In genomic region chr6:85193381-85194318, GRCm38 (mm10) we compare ENCODE assay signal across 9 mouse cellular contexts. TPM values are rescaled to one million over a fixed set of nuclear protein-coding genes. Genes with fewer than 3 reads are reported as not detected.
DNase-seq lines count a peak whose midpoint lies in the region; ATAC-seq and TF ChIP-seq lines count a peak whose summit lies in the region.
"Had no signal": no experiment of that assay in that cellular context is flagged by ENCODE, and none has a peak within 500 bp of the region (broad histone marks: within the 10 kb centered on the region; RNA-seq: fewer than 3 reads in every experiment).

No protein-coding gene starts in this region.

- no peak for ATAC-seq in heart, embryonic 13.5 days (ENCODE audit: extremely low read depth, insufficient number of reproducible peaks, low FRiP score, low TSS enrichment)
- ATAC-seq in midbrain, postnatal 0 days (ENCODE audit: low FRiP score): no peak

- H3K9me3 ChIP-seq in heart, embryonic 13.5 days: no peaks in the 10 kb centered on the region
- no peaks in the 10 kb centered on the region for H3K9me3 ChIP-seq in hindbrain, embryonic 10.5 days
- H3K9me3 ChIP-seq in midbrain, postnatal 0 days (ENCODE audit: low read length): no peaks in the 10 kb centered on the region
- H3K9me3 ChIP-seq: liver, embryonic 15.5 days had no signal

- no peak for TF ChIP-seq CTCF in midbrain, postnatal 0 days (IDR thresholded peaks at IDR 0.05)
- no peak for TF ChIP-seq CTCF in lung, adult 2 months (IDR thresholded peaks at IDR 0.05; ENCODE audit: insufficient read depth, low read length)

- no peak overlapping the region for H3K9ac ChIP-seq in heart, embryonic 13.5 days
- no peak overlapping the region for H3K9ac ChIP-seq in midbrain, postnatal 0 days (replicated peaks; ENCODE audit: low read length, poor library complexity, severe bottlenecking)
- H3K9ac ChIP-seq: liver, embryonic 15.5 days had no signal

- H3K36me3 ChIP-seq in heart, embryonic 13.5 days: no peaks in the 10 kb centered on the region
- H3K36me3 ChIP-seq in hindbrain, embryonic 10.5 days: no peaks in the 10 kb centered on the region
- no peaks in the 10 kb centered on the region for H3K36me3 ChIP-seq in midbrain, postnatal 0 days (ENCODE audit: insufficient read depth, low read length)
- H3K36me3 ChIP-seq: liver, embryonic 15.5 days had no signal

- no peak for TF ChIP-seq POLR2A in lung, adult 2 months (IDR thresholded peaks at IDR 0.05; ENCODE audit: borderline replicate concordance, extremely low read depth, low read depth, low read length)

- DNase-seq in heart, postnatal 4 days: no peak
- DNase-seq in ZHBTc4 (ENCODE audit: low read depth, low spot score) (peak; percentile 51), MN1 (ENCODE audit: low spot score) (no peak)
- peak; percentile 29 for DNase-seq in hindbrain, embryonic 10.5 days (ENCODE audit: low spot score)
- peak; percentile 34 for DNase-seq in midbrain, postnatal 0 days (ENCODE audit: low spot score)
- no peak for DNase-seq in gastrocnemius, postnatal 4 days (ENCODE audit: low spot score in 2 of 2)
- DNase-seq in lung, adult 2 months: no peak

- WGBS in heart, embryonic 13.5 days: 6% methylated on average over 29 of the region's 29 CpGs
- 2% methylated on average over 29 of the region's 29 CpGs for WGBS in hindbrain, embryonic 10.5 days
- 7% methylated on average over 29 of the region's 29 CpGs for WGBS in midbrain, postnatal 0 days
- 8% methylated on average over 29 of the region's 29 CpGs for WGBS in lung, adult 2 months

- H3K4me2 ChIP-seq in heart, embryonic 13.5 days: peak overlapping the region; percentile 31; the same call in 1 of the 2 replicates
- peak overlapping the region; percentile 15; the same call in 1 of the 2 replicates for H3K4me2 ChIP-seq in midbrain, postnatal 0 days (ENCODE audit: low read depth, low read length, poor library complexity, severe bottlenecking)
- H3K4me2 ChIP-seq: liver, embryonic 15.5 days had no signal

- H3K27me3 ChIP-seq in heart, embryonic 13.5 days (replicated peaks): peaks cover 99% of the 10 kb centered on the region
- H3K27me3 ChIP-seq in hindbrain, embryonic 10.5 days (ENCODE audit: insufficient read depth, poor library complexity, severe bottlenecking): peaks cover 99% of the 10 kb centered on the region
- H3K27me3 ChIP-seq in midbrain, postnatal 0 days (ENCODE audit: insufficient read depth, low read length): peaks cover 58% of the 10 kb centered on the region

- H3K4me3 ChIP-seq in heart, embryonic 13.5 days: no peak overlapping the region
- H3K4me3 ChIP-seq in hindbrain, embryonic 10.5 days: peak overlapping the region; percentile 11; the same call in 1 of the 2 replicates
- peak overlapping the region; percentile 9 for H3K4me3 ChIP-seq in midbrain, postnatal 0 days (ENCODE audit: low read depth, low read length)
- no peak overlapping the region for H3K4me3 ChIP-seq in lung, adult 2 months (replicated peaks; ENCODE audit: extremely low read depth, low read depth, low read length)
- H3K4me3 ChIP-seq: liver, embryonic 15.5 days had no signal

- H3K27ac ChIP-seq in heart, embryonic 13.5 days (replicated peaks): no peak overlapping the region
- H3K27ac ChIP-seq in hindbrain, embryonic 10.5 days: no peak overlapping the region
- no peak overlapping the region for H3K27ac ChIP-seq in midbrain, postnatal 0 days (ENCODE audit: low read depth, low read length)
- H3K27ac ChIP-seq: liver, embryonic 15.5 days had no signal

- H3K4me1 ChIP-seq in heart, embryonic 13.5 days: peaks cover 20% of the 10 kb centered on the region
- peaks cover 23% of the 10 kb centered on the region for H3K4me1 ChIP-seq in hindbrain, embryonic 10.5 days (replicated peaks)
- 0 out of 2 replicates have a peak, but pooled peaks cover 3% of the 10 kb centered on the region for H3K4me1 ChIP-seq in midbrain, postnatal 0 days (ENCODE audit: insufficient read depth, low read length)
- H3K4me1 ChIP-seq in lung, adult 2 months (ENCODE audit: control insufficient read depth, insufficient read depth, low read length): peaks cover 3% of the 10 kb centered on the region; the same call in 1 of the 2 replicates
- H3K4me1 ChIP-seq: liver, embryonic 15.5 days had no signal

RNA-seq across cellular contexts. Expression of gene Emx1, which starts 6.4 kb away (rescaled TPM):
- polyA plus RNA-seq in heart, embryonic 13.5 days (2015; fragmentation: Nextera tagmentation; extraction: Ambion mirVana): 0.11 TPM in 1 of 2 replicates, not detected in the other
- total RNA-seq in heart, postnatal 4 days (2021): not detected
- 0.52 and 1.0 TPM in 2 replicates for polyA plus RNA-seq in hindbrain, embryonic 10.5 days (2016; fragmentation: Nextera tagmentation; extraction: Ambion mirVana)
- total RNA-seq in midbrain, postnatal 0 days (2014; rRNA removed): 0.88 and 2.6 TPM in 2 replicates
- 0.58 and 0.64 TPM in 2 replicates for polyA plus RNA-seq in midbrain, postnatal 0 days (2015; fragmentation: Nextera tagmentation; extraction: Ambion mirVana)
- total RNA-seq in gastrocnemius, postnatal 4 days (2021): not detected
- not detected in 2 replicates for polyA plus RNA-seq in lung, adult 2 months (2012; rRNA removed)
- polyA plus RNA-seq: liver, embryonic 15.5 days had no signal

RNA-seq across cellular contexts. Expression of gene Spr, which starts 56.1 kb away (rescaled TPM):
- polyA plus RNA-seq in heart, embryonic 13.5 days (2015; fragmentation: Nextera tagmentation; extraction: Ambion mirVana): 52.7 and 58.3 TPM in 2 replicates
- total RNA-seq in heart, postnatal 4 days (2021): 10 to 100 TPM; 54.4 to 56.7 TPM
- 53.8 and 66.2 TPM in 2 replicates for polyA plus RNA-seq in hindbrain, embryonic 10.5 days (2016; fragmentation: Nextera tagmentation; extraction: Ambion mirVana)
- total RNA-seq in midbrain, postnatal 0 days (2014; rRNA removed): 29.0 and 32.5 TPM in 2 replicates
- 28.4 and 32.9 TPM in 2 replicates for polyA plus RNA-seq in midbrain, postnatal 0 days (2015; fragmentation: Nextera tagmentation; extraction: Ambion mirVana)
- 10 to 100 TPM; 18.7 to 23.5 TPM for total RNA-seq in gastrocnemius, postnatal 4 days (2021)
- 33.2 and 33.6 TPM in 2 replicates for polyA plus RNA-seq in lung, adult 2 months (2012; rRNA removed)

Comparison
In these comparisons a context has a peak if more than half of its experiments do, and no peak if none do; other contexts are left out.
1. H3K4me3 ChIP-seq: peak in hindbrain, embryonic 10.5 days (single experiment) and midbrain, postnatal 0 days (single experiment); none in heart, embryonic 13.5 days (single experiment) and lung, adult 2 months (single experiment).
2. DNase-seq: peak in ZHBTc4 (single experiment), hindbrain, embryonic 10.5 days (single experiment) and midbrain, postnatal 0 days (single experiment); none in heart, postnatal 4 days (single experiment), MN1 (single experiment), gastrocnemius, postnatal 4 days (0 of 2) and lung, adult 2 months (single experiment).